In the genomic region with DNA sequence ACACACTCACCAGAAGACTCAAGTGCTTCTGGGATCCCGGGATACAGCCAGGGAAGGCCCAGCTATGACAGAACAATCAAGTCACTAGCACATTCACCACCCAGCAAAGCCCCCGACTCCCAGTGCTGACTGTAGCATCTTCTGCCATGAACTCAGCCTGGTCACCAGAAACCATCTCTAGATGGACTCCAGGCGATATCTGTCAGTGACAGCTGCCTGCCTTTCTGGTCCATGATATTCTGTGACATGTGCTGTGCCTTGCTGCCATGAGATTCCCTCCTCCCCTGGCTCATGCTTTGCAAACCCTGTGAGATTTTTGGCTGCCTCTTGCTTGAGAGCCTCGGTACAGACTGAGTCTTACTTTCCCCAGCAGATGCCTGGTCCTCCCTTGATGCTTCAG, we compare ENCODE assay signal across 28 mouse cellular contexts. TPM values are rescaled to one million over a fixed set of nuclear protein-coding genes. Genes with fewer than 3 reads are reported as not detected.
A peak's percentile ranks its signal among the peaks of the same experiment; 100 is the strongest.
DNase-seq lines count a peak whose midpoint lies in the region; TF ChIP-seq lines count a peak whose summit lies in the region.
"Had no signal": no experiment of that assay in that cellular context is flagged by ENCODE, and none has a peak within 500 bp of the region (broad histone marks: within the 10 kb centered on the region; RNA-seq: fewer than 3 reads in every experiment).

No protein-coding gene starts in this region.

- H3K27ac ChIP-seq in cerebellum, adult 2 months (ENCODE audit: insufficient read depth, low read length) = peak overlapping the region; percentile 93
- H3K27ac ChIP-seq in gastrocnemius, adult 2 months = no peak overlapping the region
- H3K27ac ChIP-seq: heart, embryonic 10.5 days; hindbrain, embryonic 15.5 days; intestine, embryonic 15.5 days; stomach, embryonic 15.5 days had no signal

- DNase-seq in layer of hippocampus, postnatal 10 days (ENCODE audit: low spot score in 2 of 2) = peak; percentile 26 to 35
- DNase-seq in layer of hippocampus, adult 9-10 months (ENCODE audit: low spot score) = no peak
- peak; percentile 45 for DNase-seq in cerebellum, adult 11 months
- DNase-seq in cerebellum, adult 2 months = peak; percentile 59 to 72
- DNase-seq in cerebellum, postnatal 25 days = peak; percentile 62 to 69
- no peak for DNase-seq in embryo, embryonic 9.5 days (ENCODE audit: extremely low spot score)
- DNase-seq in gastrocnemius, adult 2 months = no peak
- DNase-seq: adrenal gland, adult 8-10 months; kidney, adult 8-10 months; kidney, postnatal 14 days; liver, postnatal 0 days; thymus, postnatal 36 days had no signal

- WGBS in cerebellum, adult 2 months = 11% methylated on average over 4 of the region's 4 CpGs

- no peak for TF ChIP-seq CTCF in cerebellum, adult 2 months (IDR thresholded peaks at IDR 0.05; ENCODE audit: borderline replicate concordance, insufficient read depth, low read depth, low read length)
- no peak for TF ChIP-seq CTCF in gastrocnemius, adult 2 months (IDR thresholded peaks at IDR 0.05)

- no peak for TF ChIP-seq POLR2A in cerebellum, adult 2 months (IDR thresholded peaks at IDR 0.05; ENCODE audit: borderline replicate concordance, insufficient read depth, low read length)

- H3K4me1 ChIP-seq in cerebellum, adult 2 months (ENCODE audit: control insufficient read depth, insufficient read depth, low read length) = peaks cover 48% of the 10 kb centered on the region
- H3K4me1 ChIP-seq: intestine, embryonic 15.5 days had no signal

- intact Hi-C loops in gastrocnemius, adult 2 months (cut with DNase I) = no loop called here

- no peaks in the 10 kb centered on the region for H3K27me3 ChIP-seq in cerebellum, adult 2 months (ENCODE audit: control insufficient read depth, insufficient read depth, low read length)

- no peak overlapping the region for H3K4me3 ChIP-seq in cerebellum, adult 2 months (replicated peaks; ENCODE audit: insufficient read depth, low read depth, low read length)
- H3K4me3 ChIP-seq in gastrocnemius, adult 2 months = no peak overlapping the region
- H3K4me3 ChIP-seq: heart, embryonic 10.5 days; hindbrain, embryonic 15.5 days; intestine, embryonic 15.5 days; stomach, embryonic 15.5 days had no signal

RNA-seq across cellular contexts. Expression of gene Amer3, which starts 5.3 kb away (rescaled TPM):
- total RNA-seq in layer of hippocampus, postnatal 10 days (2021) = 10 to 100 TPM; 33.2 to 35.0 TPM
- polyA plus RNA-seq in cerebellum, adult 2 months (2012; rRNA removed) = 27.4 and 30.5 TPM in 2 replicates
- total RNA-seq in gastrocnemius, adult 2 months (2021) = not detected
- total RNA-seq: heart, postnatal 4 days; MEL; neutrophil, adult 5-6 weeks had no signal
- polyA plus RNA-seq: C2C12; gonadal fat pad, adult 2 months; liver, embryonic 11.5 days; liver, postnatal 0 days; lung, postnatal 0 days had no signal

RNA-seq across cellular contexts. Expression of gene Prss40, which starts 24.0 kb away (rescaled TPM):
- not detected for total RNA-seq in layer of hippocampus, postnatal 10 days (2021)
- polyA plus RNA-seq in cerebellum, adult 2 months (2012; rRNA removed) = not detected in 2 replicates
- not detected for total RNA-seq in gastrocnemius, adult 2 months (2021)
- total RNA-seq: adrenal gland, adult 8-10 months; heart, postnatal 4 days; layer of hippocampus, adult 18-20 months; MEL; neutrophil, adult 5-6 weeks had no signal
- polyA plus RNA-seq: C2C12; embryonic facial prominence, embryonic 14.5 days; heart, embryonic 16.5 days; hindbrain, embryonic 15.5 days; intestine, embryonic 15.5 days; limb, embryonic 11.5 days; liver, embryonic 11.5 days; liver, postnatal 0 days; lung, postnatal 0 days; midbrain, embryonic 11.5 days; stomach, embryonic 15.5 days had no signal

RNA-seq across cellular contexts. Expression of gene Cfc1, which starts 49.3 kb away (rescaled TPM):
- not detected for total RNA-seq in layer of hippocampus, postnatal 10 days (2021)
- 0.21 and 0.26 TPM in 2 replicates for polyA plus RNA-seq in cerebellum, adult 2 months (2012; rRNA removed)
- not detected for total RNA-seq in gastrocnemius, adult 2 months (2021)
- total RNA-seq: adrenal gland, adult 8-10 months; heart, postnatal 4 days; layer of hippocampus, adult 18-20 months; MEL; neutrophil, adult 5-6 weeks had no signal
- polyA plus RNA-seq: C2C12; gonadal fat pad, adult 2 months; heart, embryonic 16.5 days; intestine, embryonic 15.5 days; limb, embryonic 11.5 days; liver, embryonic 11.5 days; liver, postnatal 0 days; lung, postnatal 0 days; midbrain, embryonic 11.5 days had no signal

Comparison
In these comparisons a context has a peak if more than half of its experiments do, and no peak if none do; other contexts are left out.
1. DNase-seq: peak in layer of hippocampus, postnatal 10 days (2 of 2), cerebellum, adult 11 months (single experiment), cerebellum, adult 2 months (2 of 2) and cerebellum, postnatal 25 days (2 of 2); none in layer of hippocampus, adult 9-10 months (single experiment), embryo, embryonic 9.5 days (single experiment) and gastrocnemius, adult 2 months (single experiment).
2. RNA of gene Amer3, which starts 5.3 kb away (total RNA-seq): 33.2 to 35.0 TPM in layer of hippocampus, postnatal 10 days; not detected in gastrocnemius, adult 2 months; every median in the first group is over 10 times any median in the second.